Mouse (Mus musculus): Measurements from ENCODE around the gene Cul7. TPM values are rescaled to one million over a fixed set of nuclear protein-coding genes. Genes with fewer than 3 reads are reported as not detected.

Cul7 gene
- 69.4 and 88.5 TPM in 2 replicates for polyA plus RNA-seq (2012; rRNA removed)

DNA sequence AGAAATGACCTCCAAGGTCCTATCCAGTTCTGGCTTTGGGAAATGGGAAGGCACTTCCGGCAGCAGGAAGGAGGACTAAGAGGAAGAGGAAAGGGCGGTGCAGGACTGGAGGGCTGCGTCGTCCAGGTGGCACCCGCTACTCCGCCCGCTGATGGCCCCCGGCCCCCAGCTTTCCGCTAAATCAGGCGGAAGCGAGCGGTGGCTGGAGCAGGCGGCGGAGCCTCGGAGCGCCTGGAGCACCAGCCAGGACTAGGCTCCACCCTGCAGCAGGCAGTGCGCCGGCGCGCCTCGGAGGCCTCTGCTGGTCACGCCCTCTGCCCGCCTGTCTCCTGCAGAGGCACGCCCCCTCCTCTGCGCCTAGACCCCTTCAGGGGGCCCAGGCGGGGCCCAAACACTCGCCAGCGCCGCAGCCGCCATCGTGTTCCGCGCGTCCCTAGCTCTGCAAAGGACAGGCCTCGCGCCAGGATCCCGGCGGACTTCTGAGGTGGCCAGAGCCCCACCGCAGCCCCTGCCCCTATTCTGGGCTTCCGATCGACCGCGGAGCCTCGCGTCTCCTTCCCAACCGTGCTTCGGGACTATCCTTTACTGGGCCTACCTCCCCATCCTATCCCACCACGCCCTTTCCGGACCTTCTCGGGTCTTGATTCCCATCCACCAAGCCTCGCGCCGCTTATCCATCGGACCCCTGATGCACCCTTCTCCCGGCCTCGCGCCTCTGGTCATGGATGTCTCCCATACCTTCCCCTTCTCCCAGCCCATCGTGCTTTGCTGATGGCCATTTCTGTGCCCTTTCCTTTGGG lies at the start of gene Cul7:
Cul7 (plus strand) TSS at position 106 of the 800 bp plus-strand sequence.
- peak; percentile 98 for DNase-seq (ENCODE audit: low read depth)
- TF ChIP-seq CTCF (IDR thresholded peaks at IDR 0.05; ENCODE audit: borderline replicate concordance, extremely low read depth, insufficient read depth, insufficient read length) = no peak
- peak; percentile 82 for TF ChIP-seq POLR2A (IDR thresholded peaks at IDR 0.05; ENCODE audit: borderline replicate concordance, extremely low read depth, insufficient read depth, insufficient read length, poor library complexity, severe bottlenecking)

DNA sequence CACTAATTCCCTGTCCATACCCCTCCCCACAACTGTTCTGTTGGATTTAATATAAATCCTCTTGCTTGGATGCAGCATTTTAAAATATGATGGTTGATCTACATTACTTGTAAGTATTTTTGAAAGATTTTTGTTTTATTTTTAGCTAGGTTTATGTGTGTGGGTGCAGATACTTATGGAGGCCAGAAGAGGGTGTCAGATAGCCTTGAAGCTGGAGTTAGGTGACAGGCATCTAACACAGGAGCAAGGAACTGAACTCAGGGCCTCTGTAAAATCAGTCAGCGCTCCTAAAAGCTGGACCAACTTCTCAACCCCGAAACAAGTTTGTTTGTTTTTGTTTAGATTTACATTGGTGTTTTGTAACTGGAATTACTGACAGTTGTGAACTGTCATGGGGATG lies 49.6 kb upstream of the Cul7 start:
- TF ChIP-seq POLR2A (IDR thresholded peaks at IDR 0.05; ENCODE audit: borderline replicate concordance, extremely low read depth, insufficient read depth, insufficient read length, poor library complexity, severe bottlenecking) (no peak), CTCF (IDR thresholded peaks at IDR 0.05; ENCODE audit: borderline replicate concordance, extremely low read depth, insufficient read depth, insufficient read length) (no peak; the same call in 1 of the 2 replicates)
- DNase-seq (ENCODE audit: low read depth) = no peak

DNA sequence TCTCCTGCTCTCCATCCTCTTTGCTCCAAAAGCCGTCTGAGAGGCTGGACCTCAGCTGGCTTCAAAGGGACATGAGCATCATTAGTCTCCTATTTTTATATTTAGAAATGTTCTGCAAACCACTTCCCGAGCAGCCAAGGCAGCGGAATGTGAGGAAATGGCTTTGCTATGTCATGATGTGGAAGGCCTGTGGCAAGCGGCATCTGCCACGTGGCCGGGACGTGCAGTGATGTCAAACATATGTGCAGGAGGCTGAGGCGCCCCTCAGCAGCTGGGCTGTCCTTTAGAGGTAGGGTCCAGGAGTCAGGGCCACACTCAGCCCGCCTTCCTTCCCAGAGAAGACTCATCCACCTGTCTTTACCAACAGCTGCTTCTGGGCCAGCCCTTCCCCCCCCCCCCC lies 47.9 kb upstream of the Cul7 start:
- no peak for DNase-seq (ENCODE audit: low read depth)
- no peak for TF ChIP-seq POLR2A (IDR thresholded peaks at IDR 0.05; ENCODE audit: borderline replicate concordance, extremely low read depth, insufficient read depth, insufficient read length, poor library complexity, severe bottlenecking)
- no peak for TF ChIP-seq CTCF (IDR thresholded peaks at IDR 0.05; ENCODE audit: borderline replicate concordance, extremely low read depth, insufficient read depth, insufficient read length)

DNA sequence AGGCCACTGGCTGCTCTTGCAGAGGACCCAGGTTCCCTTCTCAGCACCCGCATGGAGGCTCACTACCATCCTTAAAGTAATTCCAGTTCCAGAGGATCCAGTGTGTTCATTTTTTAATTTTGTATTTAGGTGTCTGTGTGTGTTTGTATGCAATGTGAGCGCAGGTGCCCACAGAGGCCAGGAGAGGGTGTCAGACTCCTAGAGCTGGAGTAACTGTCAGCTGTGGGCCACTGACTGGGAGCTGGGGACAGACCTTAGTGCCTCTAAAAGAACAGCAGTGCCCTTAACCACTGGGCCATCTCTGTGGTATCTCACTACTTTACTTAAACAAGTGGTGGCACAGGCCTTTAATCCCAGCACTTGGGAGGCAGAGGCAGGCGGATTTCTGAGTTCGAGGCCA lies 46.9 kb upstream of the Cul7 start:
- no peak for DNase-seq (ENCODE audit: low read depth)
- TF ChIP-seq POLR2A (IDR thresholded peaks at IDR 0.05; ENCODE audit: borderline replicate concordance, extremely low read depth, insufficient read depth, insufficient read length, poor library complexity, severe bottlenecking) = no peak
- no peak for TF ChIP-seq CTCF (IDR thresholded peaks at IDR 0.05; ENCODE audit: borderline replicate concordance, extremely low read depth, insufficient read depth, insufficient read length)

DNA sequence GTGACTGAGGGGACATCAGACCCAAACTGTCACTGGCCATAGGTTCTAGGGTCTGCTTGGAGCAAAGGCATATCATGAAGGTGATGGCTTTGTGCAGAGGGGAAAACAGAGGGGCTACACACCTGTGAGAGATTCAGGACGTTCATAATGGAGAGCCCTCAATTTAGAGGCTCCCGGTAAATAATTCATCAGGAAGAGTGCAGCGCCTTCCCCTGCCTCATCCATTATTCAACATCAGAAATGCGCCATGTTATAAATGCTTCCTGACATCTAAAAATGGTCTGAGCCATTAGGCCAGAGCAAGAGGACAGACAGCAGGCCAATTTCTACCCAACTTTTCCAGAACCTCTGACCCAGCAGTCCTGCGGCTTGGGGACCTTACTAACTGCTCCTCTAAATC lies 45.0 kb upstream of the Cul7 start:
- TF ChIP-seq POLR2A (IDR thresholded peaks at IDR 0.05; ENCODE audit: borderline replicate concordance, extremely low read depth, insufficient read depth, insufficient read length, poor library complexity, severe bottlenecking) (no peak), CTCF (IDR thresholded peaks at IDR 0.05; ENCODE audit: borderline replicate concordance, extremely low read depth, insufficient read depth, insufficient read length) (no peak)
- no peak for DNase-seq (ENCODE audit: low read depth)

DNA sequence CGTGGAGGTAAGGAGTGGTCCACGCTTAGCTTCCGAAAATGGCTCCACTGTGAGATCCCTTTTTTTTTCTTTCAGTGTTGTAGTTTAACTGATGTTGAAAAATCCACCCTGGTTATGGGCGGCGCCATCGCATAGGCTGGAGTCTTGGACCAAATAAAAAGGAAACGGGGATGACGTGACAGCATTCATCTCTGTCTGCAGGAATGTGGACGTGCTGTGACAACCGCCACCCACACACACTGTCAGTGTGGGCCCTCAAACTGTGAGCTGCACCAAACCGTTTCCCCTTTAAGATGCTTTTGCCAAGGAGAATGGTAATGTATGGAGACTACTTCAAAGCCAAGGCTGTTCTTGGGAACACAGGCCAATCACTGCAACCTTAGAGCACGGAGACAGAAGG lies 44.1 kb upstream of the Cul7 start:
- no peak for TF ChIP-seq CTCF (IDR thresholded peaks at IDR 0.05; ENCODE audit: borderline replicate concordance, extremely low read depth, insufficient read depth, insufficient read length)
- TF ChIP-seq POLR2A (IDR thresholded peaks at IDR 0.05; ENCODE audit: borderline replicate concordance, extremely low read depth, insufficient read depth, insufficient read length, poor library complexity, severe bottlenecking) = no peak
- no peak for DNase-seq (ENCODE audit: low read depth)

DNA sequence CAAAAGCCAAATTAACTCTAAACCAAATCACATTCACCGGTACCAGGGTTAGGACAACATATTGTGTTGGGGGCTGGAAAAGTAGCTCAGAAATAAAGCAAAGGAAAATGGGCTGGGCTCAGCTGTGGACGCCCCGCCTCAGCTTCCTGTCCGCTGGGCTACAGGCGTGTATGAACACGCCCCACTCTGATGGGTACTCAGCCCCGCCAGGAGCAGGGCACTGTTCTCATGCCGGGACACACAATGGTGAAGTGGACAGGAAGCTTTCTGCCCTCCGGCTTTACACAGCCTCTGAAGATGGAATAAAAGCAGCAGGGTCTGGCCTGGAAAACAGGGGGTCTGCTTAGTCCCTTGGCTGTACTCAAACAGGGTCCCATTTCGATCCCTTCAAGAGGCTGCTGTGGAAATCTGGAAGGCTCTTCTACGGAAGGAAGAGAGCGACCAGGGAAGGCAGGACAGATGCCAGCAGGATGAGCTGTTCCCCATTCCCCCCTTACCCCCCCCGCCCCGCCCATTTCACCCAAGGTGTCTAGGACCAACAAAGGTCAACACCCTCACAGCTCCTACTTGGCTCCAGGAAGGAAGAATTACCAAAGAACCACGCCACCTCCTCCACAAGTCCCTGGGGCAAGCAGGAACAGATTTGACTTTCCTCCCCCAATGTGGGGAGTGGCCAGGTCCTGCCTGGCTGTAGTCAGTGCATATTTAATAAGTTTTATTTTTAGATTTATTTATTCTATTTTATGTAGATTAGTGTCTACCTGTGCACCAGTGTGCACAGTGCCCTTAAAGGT lies 40.2 kb upstream of the Cul7 start:
- TF ChIP-seq POLR2A (IDR thresholded peaks at IDR 0.05; ENCODE audit: borderline replicate concordance, extremely low read depth, insufficient read depth, insufficient read length, poor library complexity, severe bottlenecking) (no peak), CTCF (IDR thresholded peaks at IDR 0.05; ENCODE audit: borderline replicate concordance, extremely low read depth, insufficient read depth, insufficient read length) (no peak)
- no peak for DNase-seq (ENCODE audit: low read depth)

DNA sequence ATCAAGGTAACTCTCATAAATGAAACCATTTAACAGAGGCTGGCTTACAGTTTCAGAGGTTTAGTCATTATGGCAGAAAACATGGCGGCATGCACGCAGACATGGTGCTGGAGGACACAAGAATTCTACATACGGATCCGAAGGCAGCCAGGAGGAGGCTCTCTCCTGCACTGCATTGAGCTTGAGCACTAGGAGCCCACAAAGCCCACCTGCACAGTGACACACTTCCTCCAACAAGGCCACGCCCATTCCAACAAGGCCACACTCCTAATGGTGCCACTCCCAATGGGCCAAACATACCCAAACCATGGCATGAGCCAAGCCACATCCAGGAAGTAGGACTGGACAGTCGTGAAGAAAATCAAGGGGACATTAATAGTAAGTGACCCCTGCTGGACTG lies 38.8 kb upstream of the Cul7 start:
- TF ChIP-seq CTCF (IDR thresholded peaks at IDR 0.05; ENCODE audit: borderline replicate concordance, extremely low read depth, insufficient read depth, insufficient read length) (no peak), POLR2A (IDR thresholded peaks at IDR 0.05; ENCODE audit: borderline replicate concordance, extremely low read depth, insufficient read depth, insufficient read length, poor library complexity, severe bottlenecking) (no peak)
- DNase-seq (ENCODE audit: low read depth) = no peak

DNA sequence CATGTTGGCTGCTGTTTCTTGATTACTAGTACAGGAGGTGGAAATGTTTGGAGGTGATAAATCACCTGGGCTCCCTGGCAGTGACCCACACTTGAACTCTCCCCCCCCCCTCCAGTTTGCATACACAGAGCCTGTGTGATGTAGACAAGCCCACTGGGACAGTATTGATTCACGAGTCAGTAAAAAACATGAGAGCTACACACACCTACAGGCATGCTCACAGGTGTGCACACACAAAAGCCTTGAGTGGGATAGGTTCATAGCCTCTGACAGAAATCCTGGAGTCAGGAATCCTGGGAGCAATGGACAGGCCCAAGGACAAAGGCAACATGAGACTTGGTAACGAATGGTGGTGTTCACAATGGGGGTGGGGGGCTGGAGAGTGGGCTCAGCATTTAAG lies 37.9 kb upstream of the Cul7 start:
- DNase-seq (ENCODE audit: low read depth) = no peak

DNA sequence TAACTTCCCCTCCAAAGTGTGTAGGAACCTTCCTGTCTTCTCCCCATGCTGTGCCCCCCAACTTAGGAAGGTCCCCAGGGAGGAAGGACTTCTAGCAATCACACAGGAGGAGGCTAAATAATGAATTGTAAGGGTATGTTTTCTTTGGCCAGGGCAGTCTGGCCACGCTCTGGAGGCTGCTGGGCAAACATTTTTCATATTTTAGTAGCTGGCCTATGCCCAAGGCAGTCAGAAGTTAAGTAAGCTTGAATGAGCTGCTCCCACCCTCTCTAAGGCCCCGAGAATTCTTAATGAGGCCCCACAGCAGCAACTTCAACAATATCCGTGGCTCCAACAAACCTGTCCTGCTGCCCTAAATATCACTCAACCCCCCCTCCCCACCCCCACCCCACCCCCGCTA lies 37.3 kb upstream of the Cul7 start:
- DNase-seq (ENCODE audit: low read depth) = no peak
- TF ChIP-seq CTCF (IDR thresholded peaks at IDR 0.05; ENCODE audit: borderline replicate concordance, extremely low read depth, insufficient read depth, insufficient read length) (no peak), POLR2A (IDR thresholded peaks at IDR 0.05; ENCODE audit: borderline replicate concordance, extremely low read depth, insufficient read depth, insufficient read length, poor library complexity, severe bottlenecking) (no peak)

More for the DNA sequence above, 37.9 kb upstream of the Cul7 start:
- TF ChIP-seq POLR2A (IDR thresholded peaks at IDR 0.05; ENCODE audit: borderline replicate concordance, extremely low read depth, insufficient read depth, insufficient read length, poor library complexity, severe bottlenecking) (no peak), CTCF (IDR thresholded peaks at IDR 0.05; ENCODE audit: borderline replicate concordance, extremely low read depth, insufficient read depth, insufficient read length) (no peak)

DNA sequence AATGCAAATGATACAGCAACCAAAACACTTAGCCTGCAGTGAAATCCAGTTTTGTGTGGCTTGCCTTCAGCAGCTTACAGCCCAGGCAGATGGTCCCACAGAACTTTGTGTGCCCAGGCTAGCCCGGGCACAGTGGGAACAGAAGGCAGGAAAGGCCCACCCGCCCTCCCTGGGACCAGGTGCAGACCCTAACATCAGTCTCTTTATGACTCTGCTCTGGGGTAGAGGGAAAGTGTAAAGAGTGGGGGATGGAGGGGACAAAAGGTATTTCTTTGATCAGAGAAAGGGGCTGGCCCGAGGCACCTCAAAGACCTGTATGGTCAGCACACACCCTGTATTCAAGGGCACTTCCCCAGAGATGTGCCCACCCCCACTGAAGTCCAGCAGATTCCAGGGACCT lies 36.9 kb upstream of the Cul7 start:
- DNase-seq (ENCODE audit: low read depth) = no peak
- TF ChIP-seq POLR2A (IDR thresholded peaks at IDR 0.05; ENCODE audit: borderline replicate concordance, extremely low read depth, insufficient read depth, insufficient read length, poor library complexity, severe bottlenecking) (no peak), CTCF (IDR thresholded peaks at IDR 0.05; ENCODE audit: borderline replicate concordance, extremely low read depth, insufficient read depth, insufficient read length) (no peak)
